Mouse (Mus musculus) liver, embryonic 16.5 days (tissue): ENCODE measurements around the gene Strn4. TPM values are rescaled to one million over a fixed set of nuclear protein-coding genes. Genes with fewer than 3 reads are reported as not detected.

ENCODE experiments used
- ATAC-seq: fragments of 200-750 bp; cut with Nextera tagmentation; 2 replicates; pipeline ENCODE4 v1.8.0; 2017; ENCODE audit warnings: low read depth, mild to moderate bottlenecking, moderate number of reproducible peaks, moderate library complexity
- H3K27ac ChIP-seq: fragments of 300-500 bp; sonication (generic); 2 replicates; pipeline ENCODE4 v1.5.1; 2014; ENCODE audit warnings: mild to moderate bottlenecking, low read length
- H3K27me3 ChIP-seq: fragments of 300-500 bp; sonication (generic); 2 replicates; pipeline ENCODE4 v1.6.1; 2014; ENCODE audit warnings: low read depth, low read length, mixed read lengths; ENCODE audit not compliant: control insufficient read depth, insufficient read depth
- H3K36me3 ChIP-seq: fragments of 300-500 bp; sonication (generic); 2 replicates; pipeline ENCODE4 v1.6.1; 2014; ENCODE audit warnings: mild to moderate bottlenecking; ENCODE audit not compliant: control insufficient read depth, insufficient read depth
- H3K4me1 ChIP-seq: fragments of 300-500 bp; sonication (generic); 2 replicates; pipeline ENCODE4 v1.6.1; 2014; ENCODE audit warnings: low read depth, low read length, mixed read lengths; ENCODE audit not compliant: control insufficient read depth
- H3K4me2 ChIP-seq: fragments of 300-500 bp; sonication (generic); 2 replicates; pipeline ENCODE4 v1.6.1; 2014; ENCODE audit warnings: low read depth, low read length, mixed read lengths
- H3K4me3 ChIP-seq: fragments of 300-500 bp; sonication (generic); 2 replicates; pipeline ENCODE4 v1.5.1; 2014; ENCODE audit warnings: low read depth, mild to moderate bottlenecking, low read length
- H3K9ac ChIP-seq: fragments of 300-500 bp; sonication (generic); 2 replicates; pipeline ENCODE4 v1.6.1; 2014; ENCODE audit warnings: low read depth, low read length
- H3K9me3 ChIP-seq: fragments of 300-500 bp; sonication (generic); replicated peaks from 2 replicates; pipeline ENCODE4 v1.6.1; 2016; ENCODE audit warnings: low read length; ENCODE audit not compliant: control insufficient read depth
- WGBS: fragments of 180-500 bp; shearing (Covaris S2); extraction: QIAGEN DNeasy Blood & Tissue Kit; methylation state at CpG from one replicate; pipeline ENCODE4 v1.1.7; 2014; ENCODE audit not compliant: insufficient replicate concordance; 5-methylcytosine and 5-hydroxymethylcytosine counted together
- polyA plus RNA-seq: library from polyadenylated mRNA; unstranded; fragments of >200 nt; fragmentation: Nextera tagmentation; extraction: Ambion mirVana; gene quantifications from 2 replicates; pipeline ENCODE4 v1.2.1, GENCODE M21; 2015

The Strn4 gene
- polyA plus RNA-seq, 1 experiment from 2014 or later = 29.8 TPM

GRCm38 (mm10) chr7:16830449-16830848 lies 14.8 kb downstream of the Strn4 start:
- no peaks in the 10 kb centered on the region for H3K27me3 ChIP-seq
- H3K4me1 ChIP-seq = peaks cover 3% of the 10 kb centered on the region
- no peak overlapping the region for H3K27ac ChIP-seq
- H3K4me3 ChIP-seq = no peak overlapping the region
- WGBS = 80% methylated on average over 9 of the region's 9 CpGs
- no peak overlapping the region for H3K9ac ChIP-seq
- peaks cover 69% of the 10 kb centered on the region for H3K36me3 ChIP-seq
- H3K4me2 ChIP-seq = no peak overlapping the region
- ATAC-seq = peak; percentile 38
- no peaks in the 10 kb centered on the region for H3K9me3 ChIP-seq

GRCm38 (mm10) chr7:16837916-16838803 lies 22.5 kb downstream of the Strn4 start:
- no peak overlapping the region for H3K27ac ChIP-seq
- H3K4me3 ChIP-seq = no peak overlapping the region
- no peak overlapping the region for H3K9ac ChIP-seq
- H3K27me3 ChIP-seq = no peaks in the 10 kb centered on the region
- ATAC-seq = no peak
- peaks cover 6% of the 10 kb centered on the region for H3K4me1 ChIP-seq
- no peaks in the 10 kb centered on the region for H3K9me3 ChIP-seq
- H3K36me3 ChIP-seq = peaks cover 30% of the 10 kb centered on the region
- WGBS = 82% methylated on average over 18 of the region's 18 CpGs
- H3K4me2 ChIP-seq = no peak overlapping the region

DNA sequence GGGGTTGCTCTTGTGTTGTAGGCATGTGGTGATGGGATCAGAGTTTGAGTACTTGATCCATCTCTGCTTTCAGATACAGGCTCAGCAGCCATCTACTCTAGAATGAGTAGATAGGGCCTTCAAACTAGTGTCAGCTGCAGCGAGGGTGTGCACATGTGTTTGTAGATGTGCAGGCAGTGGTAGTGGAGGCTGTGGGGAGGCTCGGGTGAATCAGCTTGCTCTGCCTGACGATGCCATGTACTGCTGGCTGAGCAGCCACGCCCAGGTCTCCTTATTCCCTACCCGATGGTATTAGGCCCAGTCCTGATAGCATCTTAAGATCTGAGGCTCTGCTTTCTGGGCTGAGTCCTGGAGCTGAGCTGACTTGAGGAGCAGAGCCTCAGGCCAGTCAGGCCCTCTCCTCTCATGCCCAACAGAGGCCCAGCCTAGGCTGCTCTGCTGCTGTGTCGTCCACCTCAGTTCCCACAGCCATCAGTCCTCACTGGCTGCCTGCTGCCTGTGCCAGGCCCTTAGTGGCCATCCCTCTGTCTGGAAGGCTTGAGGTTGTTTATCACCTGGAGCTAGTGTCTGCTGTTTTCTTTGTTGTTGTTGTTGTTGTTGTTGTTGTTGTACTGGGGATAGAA lies 23.2 kb downstream of the Strn4 start:
- Histone ChIP-seq H3K27ac (no peak overlapping the region), H3K36me3 (peaks cover 22% of the 10 kb centered on the region), H3K9ac (no peak overlapping the region), H3K4me2 (no peak overlapping the region), H3K4me3 (no peak overlapping the region), H3K4me1 (peaks cover 14% of the 10 kb centered on the region), H3K27me3 (no peaks in the 10 kb centered on the region), H3K9me3 (no peaks in the 10 kb centered on the region)
- 37% methylated on average over 6 of the region's 6 CpGs for WGBS
- ATAC-seq = no peak

DNA sequence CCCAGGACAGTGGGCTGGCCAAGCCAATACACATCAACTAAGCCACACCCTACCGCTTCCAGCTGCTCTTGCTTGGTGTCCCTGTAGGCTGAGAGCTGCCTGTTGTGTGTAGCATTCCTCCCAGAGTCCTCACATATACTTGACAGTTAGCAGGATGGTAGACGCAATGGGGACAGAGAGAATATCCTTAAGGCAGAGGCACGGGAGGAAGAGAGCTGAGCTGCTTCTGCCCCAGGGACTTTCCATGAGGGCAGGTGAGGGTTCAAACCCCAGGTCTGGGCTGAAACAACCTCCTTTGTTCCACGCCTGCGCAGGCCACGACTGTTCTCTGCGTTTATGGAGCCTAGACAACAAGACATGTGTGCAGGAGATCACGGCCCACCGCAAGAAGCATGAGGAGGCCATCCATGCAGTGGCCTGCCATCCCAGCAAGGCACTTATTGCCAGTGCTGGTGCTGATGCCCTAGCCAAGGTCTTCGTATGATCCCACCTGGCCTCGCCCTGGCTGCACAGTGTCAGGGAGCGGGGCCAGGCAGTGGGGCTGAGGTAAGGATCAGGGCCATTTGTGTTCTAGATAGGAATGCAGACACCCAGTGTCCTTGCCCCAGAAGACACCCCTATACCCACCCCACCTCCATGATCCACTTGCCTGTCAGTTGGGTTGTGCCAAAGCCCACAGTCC lies 23.9 kb downstream of the Strn4 start:
- Histone ChIP-seq H3K4me3 (no peak overlapping the region), H3K9me3 (no peaks in the 10 kb centered on the region), H3K36me3 (peaks cover 17% of the 10 kb centered on the region), H3K27me3 (no peaks in the 10 kb centered on the region), H3K27ac (no peak overlapping the region), H3K9ac (no peak overlapping the region), H3K4me2 (no peak overlapping the region), H3K4me1 (peaks cover 20% of the 10 kb centered on the region)
- WGBS = 85% methylated on average over 12 of the region's 12 CpGs
- no peak for ATAC-seq

DNA sequence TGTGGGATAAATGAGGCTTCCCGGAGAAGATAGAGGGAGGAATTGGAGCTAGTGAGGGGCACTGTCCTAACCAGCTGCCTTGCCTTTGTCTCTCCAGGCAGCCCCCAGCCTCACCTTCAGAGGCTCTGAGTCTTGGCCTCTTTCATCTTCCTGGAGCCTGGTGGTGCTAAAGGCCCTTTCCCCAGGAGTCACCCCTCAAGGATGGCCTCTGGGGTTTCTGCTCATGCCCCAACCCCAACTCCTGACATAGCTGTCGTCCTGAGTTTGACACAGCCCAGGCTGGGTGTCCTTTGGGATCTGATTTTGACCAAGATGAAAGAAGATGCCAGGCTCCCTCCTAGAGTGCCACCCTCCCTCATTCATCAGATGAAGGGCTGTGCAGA lies 24.4 kb downstream of the Strn4 start:
- Histone ChIP-seq H3K4me3 (no peak overlapping the region), H3K9me3 (no peaks in the 10 kb centered on the region), H3K4me2 (no peak overlapping the region), H3K4me1 (peaks cover 26% of the 10 kb centered on the region), H3K27ac (no peak overlapping the region), H3K36me3 (peaks cover 17% of the 10 kb centered on the region), H3K27me3 (no peaks in the 10 kb centered on the region), H3K9ac (no peak overlapping the region)
- no peak for ATAC-seq
- 90% methylated on average over 2 of the region's 2 CpGs for WGBS

DNA sequence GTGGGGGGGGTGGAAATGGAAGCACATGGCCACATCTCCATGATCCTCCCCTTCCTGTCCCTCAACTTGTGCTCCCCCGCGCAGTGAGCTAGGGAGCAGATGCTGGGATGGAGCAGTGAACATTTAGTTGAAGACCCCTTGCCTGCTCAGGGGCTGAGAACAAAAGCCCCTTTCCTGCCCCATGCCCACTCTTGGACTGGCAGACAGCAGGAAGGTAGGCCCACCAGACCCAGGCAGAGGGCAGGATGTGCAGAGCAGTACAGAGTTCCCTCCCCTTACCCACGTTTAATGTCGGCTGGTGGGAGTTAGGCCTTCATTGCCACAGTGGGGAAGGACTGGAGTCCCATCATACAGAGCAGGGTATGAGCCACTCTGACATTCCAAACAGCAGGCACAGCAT lies 25.4 kb downstream of the Strn4 start:
- Histone ChIP-seq H3K4me2 (no peak overlapping the region), H3K36me3 (peaks cover 17% of the 10 kb centered on the region), H3K9me3 (no peaks in the 10 kb centered on the region), H3K4me3 (no peak overlapping the region), H3K4me1 (peaks cover 33% of the 10 kb centered on the region), H3K27ac (no peak overlapping the region), H3K27me3 (no peaks in the 10 kb centered on the region), H3K9ac (no peak overlapping the region)
- 49% methylated on average over 4 of the region's 4 CpGs for WGBS
- no peak for ATAC-seq

DNA sequence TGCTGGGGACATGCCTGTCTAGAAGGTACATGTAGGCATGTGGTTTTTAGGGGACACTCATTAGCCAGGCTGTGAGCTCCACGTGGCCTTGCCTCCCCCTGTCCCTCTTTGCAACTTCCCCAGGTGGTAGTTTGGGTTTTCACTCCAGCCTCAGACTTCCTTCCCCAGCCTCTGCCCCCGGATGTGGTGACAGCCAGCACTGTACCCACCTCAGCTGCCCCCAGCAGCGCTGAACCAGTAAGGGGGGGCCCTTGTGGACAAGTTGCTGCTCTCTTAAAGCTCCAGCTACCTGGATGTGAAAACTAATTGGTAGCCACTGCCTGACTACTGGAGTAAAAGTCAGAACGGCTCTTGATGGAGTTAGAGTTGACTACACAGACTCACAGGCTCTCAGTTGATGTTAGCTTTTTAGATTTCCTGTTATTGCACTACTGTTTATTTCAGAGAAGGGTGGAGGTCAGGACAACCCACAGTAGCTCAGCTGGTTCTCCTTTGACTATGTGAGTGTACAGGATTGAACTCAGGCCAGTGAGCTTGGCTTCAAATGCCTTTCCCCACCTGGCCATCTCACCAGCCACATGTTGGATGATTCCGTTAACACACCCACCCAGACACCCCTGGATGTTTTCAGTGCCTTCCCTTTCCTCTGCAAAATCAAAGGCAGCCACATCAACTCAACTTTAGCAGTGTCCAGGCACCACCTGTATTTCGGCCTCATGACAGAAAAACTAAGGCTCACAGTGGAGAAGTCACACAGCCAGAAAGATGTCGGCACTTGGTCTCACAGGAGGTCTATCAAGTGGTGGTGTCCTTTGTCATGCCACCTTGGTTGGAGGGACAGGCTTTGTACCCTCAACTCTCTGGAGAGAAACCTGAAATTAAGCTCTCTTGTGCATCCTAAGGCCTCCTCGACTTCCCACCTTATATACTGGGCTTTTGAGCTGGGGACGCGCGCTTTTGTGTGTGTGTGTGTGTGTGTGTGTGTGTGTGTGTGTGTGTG lies 26.2 kb downstream of the Strn4 start:
- no peak for ATAC-seq
- 22% methylated on average over 11 of the region's 11 CpGs for WGBS

GRCm38 (mm10) chr7:16842645-16843063 lies 27.0 kb downstream of the Strn4 start, which contains the start of gene Prkd2:
TSS of gene Prkd2 (plus strand) at chr7:16842902.
- Histone ChIP-seq H3K27ac (peak within 1 kb of the TSS; percentile 72), H3K27me3 (no peaks in the 10 kb centered on the region), H3K4me1 (peaks cover 33% of the 10 kb centered on the region), H3K9me3 (no peaks in the 10 kb centered on the region), H3K36me3 (peaks cover 13% of the 10 kb centered on the region), H3K4me2 (peak within 1 kb of the TSS; percentile 98), H3K4me3 (peak within 1 kb of the TSS; percentile 78), H3K9ac (peak within 1 kb of the TSS; percentile 82)
- peak; percentile 82 for ATAC-seq
- under 1% methylated on average over 31 of the region's 32 CpGs for WGBS

More for the DNA sequence above, 26.2 kb downstream of the Strn4 start:
- Histone ChIP-seq H3K27me3 (no peaks in the 10 kb centered on the region), H3K4me2 (peak overlapping the region; percentile 98), H3K9ac (no peak overlapping the region), H3K4me3 (peak overlapping the region; percentile 78), H3K9me3 (no peaks in the 10 kb centered on the region), H3K4me1 (peaks cover 33% of the 10 kb centered on the region), H3K36me3 (peaks cover 17% of the 10 kb centered on the region), H3K27ac (peak overlapping the region; percentile 43)
